Mouse (Mus musculus): ENCODE measurements around the gene Ccnb1.

GRCm38 (mm10) chr13:100823863-100824262, 37.5 kb upstream of the Ccnb1 start:
- TF ChIP-seq CTCF (IDR thresholded peaks at IDR 0.05; ENCODE audit: low read depth) = no peak
- no peak for TF ChIP-seq EP300 (IDR thresholded peaks at IDR 0.05; ENCODE audit: low read depth)
